Mouse (Mus musculus) limb, embryonic 11.5 days (tissue): Measurements from ENCODE around the gene Znhit6. TPM values are rescaled to one million over a fixed set of nuclear protein-coding genes. Genes with fewer than 3 reads are reported as not detected.

Experiments
- ATAC-seq: fragments of 200-750 bp; cut with Nextera tagmentation; 2 replicates; pipeline ENCODE4 v1.8.0; 2017; ENCODE audit warnings: low read depth; ENCODE audit not compliant: insufficient number of reproducible peaks, low FRiP score, low TSS enrichment
- DNase-seq: peaks from one replicate; pipeline ENCODE4 v3.0.0-alpha.2; 2015; ENCODE audit warnings: low spot score
- H3K27ac ChIP-seq: fragments of 300-500 bp; sonication (generic); replicated peaks from 2 replicates; pipeline ENCODE4 v1.5.1; 2014; ENCODE audit warnings: low read depth, mild to moderate bottlenecking, low read length
- H3K27me3 ChIP-seq: fragments of 300-500 bp; sonication (generic); 2 replicates; pipeline ENCODE4 v1.6.1; 2014; ENCODE audit warnings: mild to moderate bottlenecking, low read length, mixed read lengths; ENCODE audit not compliant: control insufficient read depth, insufficient read depth
- H3K36me3 ChIP-seq: fragments of 300-500 bp; sonication (generic); 2 replicates; pipeline ENCODE4 v1.6.1; 2014; ENCODE audit warnings: mild to moderate bottlenecking, low read length, moderate library complexity, mixed read lengths; ENCODE audit not compliant: control insufficient read depth, insufficient read depth
- H3K4me1 ChIP-seq: fragments of 300-500 bp; sonication (generic); 2 replicates; pipeline ENCODE4 v1.6.1; 2014; ENCODE audit warnings: low read length, mixed read lengths; ENCODE audit not compliant: control insufficient read depth, insufficient read depth
- H3K4me2 ChIP-seq: fragments of 300-500 bp; sonication (generic); 2 replicates; pipeline ENCODE4 v1.6.1; 2014; ENCODE audit warnings: low read depth, mild to moderate bottlenecking, moderate library complexity; ENCODE audit not compliant: severe bottlenecking
- H3K4me3 ChIP-seq: fragments of 300-500 bp; sonication (generic); 2 replicates; pipeline ENCODE4 v1.5.1; 2014; ENCODE audit warnings: low read depth, low read length
- H3K9ac ChIP-seq: fragments of 300-500 bp; sonication (generic); 2 replicates; pipeline ENCODE4 v1.6.1; 2014; ENCODE audit warnings: mild to moderate bottlenecking, low read length
- H3K9me3 ChIP-seq: fragments of 300-500 bp; sonication (generic); 2 replicates; pipeline ENCODE4 v1.6.1; 2016; ENCODE audit warnings: low read length; ENCODE audit not compliant: control insufficient read depth
- WGBS: fragments of 180-500 bp; shearing (Covaris S2); extraction: QIAGEN DNeasy Blood & Tissue Kit; methylation state at CpG from one replicate; pipeline ENCODE4 v1.1.7; 2014; 5-methylcytosine and 5-hydroxymethylcytosine counted together
- polyA plus RNA-seq: library from polyadenylated mRNA; unstranded; fragments of >200 nt; fragmentation: Nextera tagmentation; extraction: Ambion mirVana; gene quantifications from 2 replicates; pipeline ENCODE4 v1.2.1, GENCODE M21; 2014

The Znhit6 gene
- polyA plus RNA-seq = 38.3 and 45.3 TPM in 2 replicates

DNA sequence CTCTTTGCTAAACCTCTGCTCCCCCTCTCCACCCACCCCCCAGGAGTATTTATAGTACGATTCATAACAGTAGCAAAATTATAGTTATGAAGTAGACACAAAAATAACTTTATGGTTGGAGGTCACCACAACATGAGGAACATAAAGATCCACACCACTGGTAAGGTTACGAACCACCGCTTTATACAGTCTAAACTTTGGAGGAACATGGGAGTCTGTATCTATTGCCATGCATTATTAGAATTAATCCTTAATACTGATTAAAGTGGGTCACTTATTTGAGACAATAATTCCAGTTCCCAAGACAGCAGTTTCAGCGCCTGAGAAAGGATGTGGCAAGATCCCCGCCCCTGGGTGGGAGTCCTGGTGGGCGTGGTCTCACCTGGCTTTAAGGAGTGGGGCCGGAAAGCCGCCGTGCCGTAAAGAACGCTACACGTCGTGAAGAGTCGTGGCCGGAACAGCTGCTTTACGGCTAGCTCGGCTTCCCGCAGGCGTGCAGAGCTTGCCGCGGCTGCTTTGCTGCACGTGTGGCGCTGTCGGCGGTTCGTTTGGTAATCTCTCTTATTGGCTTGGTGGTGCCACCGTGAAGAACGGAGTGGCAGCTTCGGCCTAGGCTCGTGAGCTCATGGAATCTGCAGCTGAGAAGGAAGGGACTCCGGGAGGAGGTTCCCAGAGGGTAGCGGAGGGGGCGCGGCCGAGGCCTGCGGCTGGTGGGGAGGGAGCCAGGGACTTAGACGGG is at the start of gene Znhit6:
TSS of gene Znhit6 (plus strand) at position 463 of the 739 bp plus-strand sequence.
- no peak within 1 kb of the TSS for H3K27ac ChIP-seq
- H3K36me3 ChIP-seq = peaks cover 5% of the 10 kb centered on the region; the same call in 1 of the 2 replicates
- H3K9me3 ChIP-seq = no peaks in the 10 kb centered on the region
- H3K27me3 ChIP-seq = no peaks in the 10 kb centered on the region
- peak within 1 kb of the TSS; percentile 80 for H3K4me3 ChIP-seq
- DNase-seq (peak; percentile 96), ATAC-seq (peak; percentile 91)
- WGBS = 5% methylated on average over 37 of the region's 37 CpGs
- peak within 1 kb of the TSS; percentile 64 for H3K9ac ChIP-seq
- peak within 1 kb of the TSS; percentile 88 for H3K4me2 ChIP-seq
- H3K4me1 ChIP-seq = peaks cover 8% of the 10 kb centered on the region; the same call in 1 of the 2 replicates

DNA sequence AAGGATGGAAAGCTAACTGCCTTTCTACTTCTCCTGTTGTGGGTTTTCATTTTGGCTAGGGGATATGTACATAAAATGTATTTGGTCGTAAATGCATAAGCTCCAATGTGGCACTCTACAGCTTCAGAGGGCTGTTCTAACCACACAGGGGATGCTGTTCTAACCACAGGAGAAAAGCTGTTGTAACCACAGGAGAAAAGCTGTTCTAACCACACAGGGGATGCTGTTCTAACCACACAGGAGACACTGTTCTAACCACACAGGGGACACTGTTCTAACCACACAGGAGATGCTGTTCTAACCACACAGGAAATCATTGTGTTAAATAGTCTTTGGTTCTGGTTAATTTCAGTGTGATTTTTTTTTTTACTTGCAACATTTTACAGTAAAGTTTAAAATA is 38.1 kb upstream of the Znhit6 start:
- Histone ChIP-seq H3K9ac (no peak overlapping the region), H3K27ac (no peak overlapping the region), H3K4me1 (no peaks in the 10 kb centered on the region), H3K4me3 (no peak overlapping the region), H3K9me3 (no peaks in the 10 kb centered on the region), H3K4me2 (no peak overlapping the region), H3K36me3 (no peaks in the 10 kb centered on the region), H3K27me3 (no peaks in the 10 kb centered on the region)
- DNase-seq (no peak), ATAC-seq (no peak)
- WGBS = 88% methylated on average over 1 of the region's 1 CpGs

GRCm38 (mm10) chr3:145548441-145549415 is 27.3 kb upstream of the Znhit6 start:
- WGBS = 84% methylated on average over 10 of the region's 10 CpGs
- Histone ChIP-seq H3K27me3 (no peaks in the 10 kb centered on the region), H3K9ac (no peak overlapping the region), H3K4me1 (no peaks in the 10 kb centered on the region), H3K9me3 (no peaks in the 10 kb centered on the region), H3K27ac (no peak overlapping the region), H3K36me3 (no peaks in the 10 kb centered on the region), H3K4me2 (no peak overlapping the region), H3K4me3 (no peak overlapping the region)
- DNase-seq (no peak), ATAC-seq (no peak)

DNA sequence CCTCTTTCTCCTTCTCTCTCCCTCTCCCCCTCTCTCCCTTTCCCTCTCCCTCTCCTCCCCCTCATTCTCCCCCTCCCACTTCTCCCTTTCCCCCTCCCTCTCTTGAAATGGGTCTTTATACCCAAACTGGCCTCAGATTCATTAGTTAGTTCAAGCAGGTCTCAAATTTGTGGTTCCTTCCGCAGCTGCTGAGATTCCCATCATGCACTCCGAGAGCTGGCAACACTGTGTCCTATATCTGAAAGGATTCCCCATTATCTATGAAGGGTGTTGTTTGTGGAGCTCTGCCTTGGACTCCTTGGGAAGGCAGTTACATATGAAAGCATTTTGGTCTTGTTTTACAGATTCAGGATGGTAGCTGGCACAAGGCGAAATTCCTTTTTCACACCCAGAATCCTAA is 25.8 kb upstream of the Znhit6 start:
- Histone ChIP-seq H3K27ac (no peak overlapping the region), H3K4me1 (no peaks in the 10 kb centered on the region), H3K9ac (no peak overlapping the region), H3K9me3 (no peaks in the 10 kb centered on the region), H3K4me2 (no peak overlapping the region), H3K36me3 (no peaks in the 10 kb centered on the region), H3K27me3 (no peaks in the 10 kb centered on the region), H3K4me3 (no peak overlapping the region)
- ATAC-seq = no peak
- DNase-seq = no peak
- WGBS = 75% methylated on average over 3 of the region's 3 CpGs

GRCm38 (mm10) chr3:145554388-145554787 is 21.6 kb upstream of the Znhit6 start:
- Histone ChIP-seq H3K4me3 (no peak overlapping the region), H3K9ac (no peak overlapping the region), H3K27me3 (no peaks in the 10 kb centered on the region), H3K4me2 (no peak overlapping the region), H3K9me3 (no peaks in the 10 kb centered on the region), H3K4me1 (no peaks in the 10 kb centered on the region), H3K27ac (no peak overlapping the region), H3K36me3 (no peaks in the 10 kb centered on the region)
- DNase-seq (no peak), ATAC-seq (no peak)
- 79% methylated on average over 2 of the region's 2 CpGs for WGBS

DNA sequence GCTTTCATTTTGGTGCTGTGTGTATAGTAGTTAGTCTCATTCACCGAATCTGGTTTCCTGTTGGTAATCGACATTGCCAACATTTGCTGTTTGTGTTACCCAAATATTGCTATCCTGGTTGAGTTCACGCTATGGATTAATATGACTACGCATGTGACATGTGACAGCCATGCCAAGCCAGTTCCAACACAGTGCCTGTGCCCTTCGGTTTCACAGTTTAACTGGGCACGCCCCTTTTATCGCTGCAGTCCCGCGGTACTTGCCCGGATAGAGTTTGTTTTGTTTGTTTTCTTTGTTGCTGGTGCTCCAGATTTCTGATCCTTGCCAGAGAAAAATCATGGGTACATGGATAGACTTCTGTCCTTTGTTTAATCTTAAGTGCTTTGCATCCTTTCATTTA is 19.8 kb upstream of the Znhit6 start:
- Histone ChIP-seq H3K36me3 (no peaks in the 10 kb centered on the region), H3K4me3 (no peak overlapping the region), H3K4me2 (no peak overlapping the region), H3K9me3 (no peaks in the 10 kb centered on the region), H3K9ac (no peak overlapping the region), H3K27ac (no peak overlapping the region), H3K4me1 (no peaks in the 10 kb centered on the region), H3K27me3 (no peaks in the 10 kb centered on the region)
- ATAC-seq (no peak), DNase-seq (no peak)
- WGBS = 92% methylated on average over 10 of the region's 10 CpGs

DNA sequence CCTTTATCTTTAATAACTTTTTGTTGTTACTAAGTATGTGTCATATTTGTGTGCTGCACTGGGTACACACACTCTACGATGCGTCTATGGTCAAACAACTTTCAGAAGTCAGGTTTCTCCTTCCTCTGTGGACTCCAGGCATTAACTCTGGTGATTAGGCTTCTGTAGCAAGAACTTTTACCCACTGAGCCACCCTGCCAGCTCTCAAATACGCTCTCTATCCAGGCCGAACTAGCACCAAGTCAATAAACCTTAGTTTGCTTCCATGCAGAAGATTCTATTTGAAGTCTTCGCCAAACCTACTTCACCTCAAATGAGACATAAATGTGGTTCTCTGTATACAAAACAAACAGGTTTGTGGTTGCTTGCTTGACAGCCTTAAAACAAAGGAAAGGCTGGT is 16.3 kb upstream of the Znhit6 start:
- ATAC-seq (no peak), DNase-seq (no peak)
- Histone ChIP-seq H3K4me1 (no peaks in the 10 kb centered on the region), H3K4me3 (no peak overlapping the region), H3K9ac (no peak overlapping the region), H3K27me3 (no peaks in the 10 kb centered on the region), H3K4me2 (no peak overlapping the region), H3K9me3 (no peaks in the 10 kb centered on the region), H3K27ac (no peak overlapping the region), H3K36me3 (no peaks in the 10 kb centered on the region)
- WGBS = 95% methylated on average over 5 of the region's 5 CpGs

DNA sequence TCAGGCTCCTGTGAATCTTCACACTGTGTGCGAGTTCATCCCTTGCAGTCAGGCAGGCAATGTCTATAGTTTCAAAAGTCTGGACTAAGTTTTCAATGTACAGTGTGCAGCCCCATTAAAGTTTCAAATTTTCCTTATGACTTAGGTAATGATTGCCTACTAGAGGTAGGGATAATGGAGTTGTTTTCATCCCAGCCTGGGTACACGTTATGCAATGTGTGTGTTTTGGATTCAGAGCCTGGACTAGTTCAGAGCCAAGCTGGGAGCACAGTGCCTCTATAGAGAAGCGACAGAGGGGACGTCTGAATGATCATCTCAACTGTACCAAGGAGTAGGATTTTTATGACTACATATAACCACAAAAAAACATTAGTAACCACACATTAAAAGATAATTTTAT is 15.9 kb upstream of the Znhit6 start:
- Histone ChIP-seq H3K9me3 (no peaks in the 10 kb centered on the region), H3K36me3 (no peaks in the 10 kb centered on the region), H3K4me2 (no peak overlapping the region), H3K27ac (no peak overlapping the region), H3K27me3 (no peaks in the 10 kb centered on the region), H3K4me3 (no peak overlapping the region), H3K4me1 (no peaks in the 10 kb centered on the region), H3K9ac (no peak overlapping the region)
- no peak for DNase-seq
- no peak for ATAC-seq
- WGBS = 76% methylated on average over 4 of the region's 4 CpGs
